Mouse (Mus musculus) urinary bladder, adult 2 months (tissue): ENCODE measurements around the gene Tsfm. TPM values are rescaled to one million over a fixed set of nuclear protein-coding genes. Genes with fewer than 3 reads are reported as not detected.
A peak's percentile ranks its signal among the peaks of the same experiment; 100 is the strongest.

ENCODE experiments used
- DNase-seq: peaks from one replicate; pipeline ENCODE4 v3.0.0; 2022; ENCODE audit warnings: low spot score
- polyA plus RNA-seq: library from polyadenylated mRNA; depleted of rRNA; stranded (reverse); fragments of >200 nt; gene quantifications from 2 replicates; pipeline ENCODE4 v1.2.3, GENCODE M21; 2012; rRNA removed

The Tsfm gene
- polyA plus RNA-seq, 1 experiment = 36.9 TPM

DNA sequence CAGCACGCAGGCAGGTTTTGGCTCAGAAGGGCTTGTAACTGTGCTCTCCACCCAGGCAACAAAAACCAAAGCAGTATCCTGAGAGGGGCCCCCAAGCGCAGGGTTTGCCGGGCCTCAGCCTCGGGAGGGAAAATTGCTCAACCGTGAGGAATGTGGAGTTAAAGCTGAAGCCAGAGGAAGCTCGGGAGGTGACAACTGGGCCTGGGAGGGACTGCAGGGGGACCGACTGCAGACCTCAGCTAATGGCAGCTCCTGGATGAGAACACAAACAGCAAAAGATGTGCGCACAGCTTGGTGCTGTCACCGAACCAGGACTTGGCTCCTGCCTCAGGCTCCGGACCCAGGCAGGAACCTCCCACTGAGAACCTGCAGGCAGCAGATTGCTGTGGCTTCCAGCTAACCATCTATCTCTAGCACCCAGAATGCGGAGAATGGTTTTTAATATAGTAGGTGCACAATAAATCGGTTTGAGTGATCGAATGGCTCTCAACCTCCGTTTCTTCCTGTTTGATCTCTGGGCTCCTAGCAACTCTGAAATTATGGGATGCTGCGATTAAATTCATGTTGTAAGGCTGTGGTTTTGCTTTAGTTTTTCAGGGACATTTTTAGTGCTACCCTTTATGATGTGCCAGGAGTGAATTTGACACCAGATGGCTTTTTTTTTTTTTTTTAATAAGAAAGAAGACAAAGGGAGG lies 68.2 kb downstream of the Tsfm start:
- DNase-seq = peak; percentile 33

DNA sequence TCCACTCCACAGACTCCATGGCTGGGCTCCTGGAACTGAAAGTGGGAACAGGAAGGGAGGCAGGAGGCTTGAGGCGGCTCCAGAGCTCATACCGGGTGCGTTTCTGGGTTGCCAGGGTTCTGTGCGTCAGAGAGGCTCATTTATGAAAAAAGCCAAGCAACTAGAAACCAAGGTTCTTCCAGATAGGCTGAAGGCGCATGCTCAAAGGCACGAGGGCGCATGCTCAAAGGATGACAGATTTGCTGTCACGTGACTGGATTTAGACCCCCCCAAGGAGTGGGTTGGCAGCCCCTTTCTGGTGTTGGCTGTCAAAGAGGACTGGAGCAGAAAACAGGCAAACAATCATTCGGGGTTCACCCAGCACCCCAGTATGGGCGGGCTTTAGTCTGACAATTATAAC lies 68.9 kb downstream of the Tsfm start:
- DNase-seq = no peak

Other genes starting within 250 kb of the Tsfm start
- gene Atp23, start 129.5 kb downstream of the Tsfm start, polyA plus RNA-seq = 5.7 and 7.5 TPM in 2 replicates
- 146 and 191 TPM in 2 replicates for gene Ctdsp2, start 52.1 kb downstream of the Tsfm start, polyA plus RNA-seq
- gene Avil, start 30.1 kb downstream of the Tsfm start, polyA plus RNA-seq = 0.28 and 0.53 TPM in 2 replicates
- 26.9 and 33.6 TPM in 2 replicates for gene Mettl1, start 10.6 kb upstream of the Tsfm start, polyA plus RNA-seq
- 0.78 and 1.1 TPM in 2 replicates for gene Eef1akmt3, start 10.7 kb upstream of the Tsfm start, polyA plus RNA-seq
- 0.28 and 0.50 TPM in 2 replicates for gene Cyp27b1, start 17.4 kb upstream of the Tsfm start, polyA plus RNA-seq
- 3.5 and 4.9 TPM in 2 replicates for gene March9, start 29.3 kb upstream of the Tsfm start, polyA plus RNA-seq
- gene Cdk4, start 32.7 kb upstream of the Tsfm start, polyA plus RNA-seq = 252 and 268 TPM in 2 replicates
- 79.5 and 81.4 TPM in 2 replicates for gene Tspan31, start 39.4 kb upstream of the Tsfm start, polyA plus RNA-seq
- gene Agap2, start 44.4 kb upstream of the Tsfm start, polyA plus RNA-seq = 2.5 and 5.4 TPM in 2 replicates
- gene Os9, start 90.3 kb upstream of the Tsfm start, polyA plus RNA-seq = 53.9 and 72.8 TPM in 2 replicates
- gene B4galnt1, start 134.4 kb upstream of the Tsfm start, polyA plus RNA-seq = 6.2 and 7.9 TPM in 2 replicates
- 0.72 and 1.5 TPM in 2 replicates for gene Slc26a10, start 149.8 kb upstream of the Tsfm start, polyA plus RNA-seq
- 178 and 188 TPM in 2 replicates for gene Arhgef25, start 159.2 kb upstream of the Tsfm start, polyA plus RNA-seq
- 193 and 272 TPM in 2 replicates for gene Dtx3, start 164.9 kb upstream of the Tsfm start, polyA plus RNA-seq
- gene Pip4k2c, start 180.7 kb upstream of the Tsfm start, polyA plus RNA-seq = 47.7 and 48.4 TPM in 2 replicates
- gene Kif5a, start 232.5 kb upstream of the Tsfm start, polyA plus RNA-seq = 5.9 and 6.6 TPM in 2 replicates
- 173 and 201 TPM in 2 replicates for gene Dctn2, start 235.5 kb upstream of the Tsfm start, polyA plus RNA-seq